Mouse (Mus musculus) midbrain, embryonic 16.5 days (tissue): ENCODE results near the gene Ell2. TPM values are rescaled to one million over a fixed set of nuclear protein-coding genes. Genes with fewer than 3 reads are reported as not detected.

Experiments used
- ATAC-seq: fragments of 200-750 bp; cut with Nextera tagmentation; 2 replicates; pipeline ENCODE4 v1.8.0; 2017; ENCODE audit warnings: moderate TSS enrichment
- H3K27ac ChIP-seq: fragments of 300-500 bp; sonication (generic); 2 replicates; pipeline ENCODE4 v1.5.1; 2014; ENCODE audit warnings: mild to moderate bottlenecking, low read length, mixed read lengths
- H3K27me3 ChIP-seq: fragments of 300-500 bp; sonication (generic); 2 replicates; pipeline ENCODE4 v1.6.1; 2014; ENCODE audit warnings: low read depth, low read length, mixed read lengths; ENCODE audit not compliant: control insufficient read depth, insufficient read depth
- H3K36me3 ChIP-seq: fragments of 300-500 bp; sonication (generic); 2 replicates; pipeline ENCODE4 v1.6.1; 2014; ENCODE audit warnings: mild to moderate bottlenecking, low read length, moderate library complexity, mixed read lengths; ENCODE audit not compliant: control insufficient read depth, insufficient read depth
- H3K4me1 ChIP-seq: fragments of 300-500 bp; sonication (generic); 2 replicates; pipeline ENCODE4 v1.6.1; 2014; ENCODE audit warnings: mild to moderate bottlenecking, low read length, mixed read lengths; ENCODE audit not compliant: control insufficient read depth, insufficient read depth
- H3K4me2 ChIP-seq: fragments of 300-500 bp; sonication (generic); 2 replicates; pipeline ENCODE4 v1.6.1; 2014; ENCODE audit warnings: mild to moderate bottlenecking, low read length, mixed read lengths
- H3K4me3 ChIP-seq: fragments of 300-500 bp; sonication (generic); 2 replicates; pipeline ENCODE4 v1.5.1; 2014; ENCODE audit warnings: low read depth, mild to moderate bottlenecking, low read length, moderate library complexity, mixed read lengths
- H3K9ac ChIP-seq: fragments of 300-500 bp; sonication (generic); 2 replicates; pipeline ENCODE4 v1.6.1; 2014; ENCODE audit warnings: low read depth, low read length, mixed read lengths
- H3K9me3 ChIP-seq: fragments of 300-500 bp; sonication (generic); replicated peaks from 2 replicates; pipeline ENCODE4 v1.6.1; 2014; ENCODE audit warnings: mild to moderate bottlenecking, low read length, mixed read lengths; ENCODE audit not compliant: control insufficient read depth, poor library complexity, severe bottlenecking
- whole genome bisulfite sequencing: fragments of 180-500 bp; shearing (Covaris S2); extraction: QIAGEN DNeasy Blood & Tissue Kit; methylation state at CpG from one replicate; pipeline ENCODE4 v1.1.7; 2014; 5-methylcytosine and 5-hydroxymethylcytosine counted together
- polyA plus RNA-seq: library from polyadenylated mRNA; unstranded; fragments of >200 nt; fragmentation: Nextera tagmentation; extraction: Ambion mirVana; gene quantifications from 2 replicates; pipeline ENCODE4 v1.2.1, GENCODE M21; 2015

Ell2 gene
- polyA plus RNA-seq, 1 experiment from 2014 or later, result 1.6 TPM

DNA sequence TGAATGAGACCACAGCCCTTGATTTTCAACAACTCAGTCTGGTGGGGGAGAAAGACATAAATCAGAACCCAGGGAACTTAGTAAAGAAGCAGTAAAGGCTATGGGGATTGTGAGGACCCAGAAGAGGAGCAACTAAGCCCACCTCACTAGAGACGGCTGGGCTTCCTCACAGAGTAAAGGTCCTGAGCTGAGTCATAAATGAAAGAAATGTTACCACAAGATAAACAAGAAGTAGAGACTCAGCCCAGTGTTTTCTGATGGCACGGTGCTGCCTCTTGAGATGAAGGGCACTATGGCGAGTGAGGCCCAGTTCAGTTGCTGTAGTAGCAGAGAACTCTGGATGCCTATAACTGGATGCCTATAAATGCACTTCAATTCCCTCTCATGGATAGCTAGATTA, 32.4 kb downstream of the Ell2 start:
- Histone ChIP-seq H3K9ac (no peak overlapping the region), H3K4me2 (no peak overlapping the region), H3K27ac (no peak overlapping the region), H3K4me3 (no peak overlapping the region), H3K9me3 (no peaks in the 10 kb centered on the region), H3K27me3 (no peaks in the 10 kb centered on the region), H3K4me1 (no peaks in the 10 kb centered on the region), H3K36me3 (no peaks in the 10 kb centered on the region)
- WGBS, result 82% methylated on average over 3 of the region's 3 CpGs
- no peak for ATAC-seq

DNA sequence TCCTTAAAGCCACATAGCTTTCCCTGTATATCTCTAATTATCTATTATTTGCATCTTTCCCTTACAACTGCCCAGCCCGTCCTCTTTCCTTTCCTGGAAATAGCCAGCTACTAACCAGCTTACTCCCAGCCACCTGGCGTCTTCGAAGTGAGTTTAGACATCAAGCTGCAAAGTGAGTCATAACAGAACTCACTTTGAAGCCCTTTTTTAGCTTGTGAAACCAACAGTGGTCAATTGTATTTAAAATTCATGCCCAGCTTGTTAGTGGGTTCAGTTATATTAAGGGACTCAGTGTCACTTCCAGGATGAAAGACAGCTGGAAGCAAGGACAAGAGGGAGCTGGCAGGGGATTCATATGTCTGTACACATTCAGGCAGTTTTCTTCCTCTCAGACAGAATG, 33.5 kb downstream of the Ell2 start:
- Histone ChIP-seq H3K9me3 (no peaks in the 10 kb centered on the region), H3K36me3 (no peaks in the 10 kb centered on the region), H3K4me3 (no peak overlapping the region), H3K4me1 (no peaks in the 10 kb centered on the region), H3K27me3 (no peaks in the 10 kb centered on the region), H3K4me2 (no peak overlapping the region), H3K27ac (no peak overlapping the region), H3K9ac (no peak overlapping the region)
- WGBS, result 79% methylated on average over 3 of the region's 3 CpGs
- no peak for ATAC-seq

DNA sequence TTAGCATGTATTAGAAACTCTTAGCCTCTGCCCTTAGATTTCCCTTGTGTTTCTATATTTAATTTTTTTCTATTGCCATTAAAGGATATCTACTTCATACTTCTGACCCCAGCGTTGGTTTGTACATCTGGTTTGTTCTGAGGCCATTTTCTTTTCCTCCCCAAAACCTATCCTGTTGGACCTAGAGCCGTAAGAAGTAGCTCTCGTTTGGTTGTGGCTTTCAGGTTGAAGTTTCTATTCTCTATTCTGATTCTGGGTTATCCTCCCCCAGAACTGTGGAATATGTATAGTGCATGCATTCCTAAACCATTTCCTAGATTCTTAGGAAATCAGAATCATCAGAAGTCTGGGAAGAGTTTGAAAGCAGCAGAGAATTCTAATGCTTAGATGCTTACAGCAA, 34.6 kb downstream of the Ell2 start:
- no peak overlapping the region for H3K27ac ChIP-seq
- no peak overlapping the region for H3K4me3 ChIP-seq
- H3K4me1 ChIP-seq, result no peaks in the 10 kb centered on the region
- no peaks in the 10 kb centered on the region for H3K9me3 ChIP-seq
- 93% methylated on average over 3 of the region's 3 CpGs for WGBS
- H3K4me2 ChIP-seq, result no peak overlapping the region
- ATAC-seq, result no peak
- no peak overlapping the region for H3K9ac ChIP-seq
- no peaks in the 10 kb centered on the region for H3K36me3 ChIP-seq
- no peaks in the 10 kb centered on the region for H3K27me3 ChIP-seq

- Histone ChIP-seq H3K27me3 (no peaks in the 10 kb centered on the region), H3K4me2 (no peak overlapping the region), H3K27ac (no peak overlapping the region), H3K4me1 (no peaks in the 10 kb centered on the region), H3K9me3 (no peaks in the 10 kb centered on the region), H3K9ac (no peak overlapping the region), H3K36me3 (no peaks in the 10 kb centered on the region), H3K4me3 (no peak overlapping the region)
- no peak for ATAC-seq
- 88% methylated on average over 12 of the region's 12 CpGs for WGBS
Observed at GRCm38 (mm10) chr13:75741736-75742729, 35.5 kb downstream of the Ell2 start.

DNA sequence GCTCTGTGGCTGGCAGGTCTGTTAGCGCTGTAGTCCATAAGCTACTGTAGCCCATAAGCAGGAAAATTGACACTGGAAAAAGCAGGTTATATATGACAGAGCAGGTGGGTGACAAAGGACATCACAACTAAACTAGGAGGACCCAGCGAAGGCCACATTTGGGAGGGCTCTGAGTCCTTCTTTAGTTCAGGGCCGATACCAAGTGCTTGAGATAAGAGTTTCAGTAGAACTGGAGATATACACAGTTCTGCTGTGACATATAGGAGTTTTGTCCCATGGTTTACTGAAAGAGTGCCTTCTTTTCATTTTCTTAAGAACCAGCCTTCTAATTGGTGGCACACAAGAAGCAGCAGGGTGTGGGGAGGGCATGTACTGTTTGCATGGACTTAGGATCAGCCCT, 36.4 kb downstream of the Ell2 start:
- no peaks in the 10 kb centered on the region for H3K36me3 ChIP-seq
- no peak overlapping the region for H3K9ac ChIP-seq
- H3K9me3 ChIP-seq, result no peaks in the 10 kb centered on the region
- ATAC-seq, result no peak
- H3K4me3 ChIP-seq, result no peak overlapping the region
- H3K27me3 ChIP-seq, result no peaks in the 10 kb centered on the region
- H3K4me2 ChIP-seq, result no peak overlapping the region
- H3K27ac ChIP-seq, result no peak overlapping the region
- no peaks in the 10 kb centered on the region for H3K4me1 ChIP-seq
- 96% methylated on average over 3 of the region's 3 CpGs for WGBS

- WGBS, result 91% methylated on average over 4 of the region's 4 CpGs
- H3K4me2 ChIP-seq, result no peak overlapping the region
- no peaks in the 10 kb centered on the region for H3K36me3 ChIP-seq
- no peak for ATAC-seq
- H3K9me3 ChIP-seq, result no peaks in the 10 kb centered on the region
- H3K9ac ChIP-seq, result no peak overlapping the region
- H3K4me1 ChIP-seq, result no peaks in the 10 kb centered on the region
- H3K4me3 ChIP-seq, result no peak overlapping the region
- no peaks in the 10 kb centered on the region for H3K27me3 ChIP-seq
- H3K27ac ChIP-seq, result no peak overlapping the region
Observed at GRCm38 (mm10) chr13:75744065-75744464, 37.5 kb downstream of the Ell2 start.

- ATAC-seq, result no peak
- H3K36me3 ChIP-seq, result no peaks in the 10 kb centered on the region
- H3K4me2 ChIP-seq, result no peak overlapping the region
- H3K27me3 ChIP-seq, result no peaks in the 10 kb centered on the region
- no peaks in the 10 kb centered on the region for H3K9me3 ChIP-seq
- H3K9ac ChIP-seq, result no peak overlapping the region
- H3K4me1 ChIP-seq, result no peaks in the 10 kb centered on the region
- no peak overlapping the region for H3K27ac ChIP-seq
- H3K4me3 ChIP-seq, result no peak overlapping the region
Observed at GRCm38 (mm10) chr13:75745328-75745727, 38.8 kb downstream of the Ell2 start.

- Histone ChIP-seq H3K9me3 (no peaks in the 10 kb centered on the region), H3K36me3 (no peaks in the 10 kb centered on the region), H3K9ac (no peak overlapping the region), H3K27me3 (no peaks in the 10 kb centered on the region), H3K4me2 (no peak overlapping the region), H3K4me1 (no peaks in the 10 kb centered on the region), H3K27ac (no peak overlapping the region), H3K4me3 (no peak overlapping the region)
- no peak for ATAC-seq
- WGBS, result 95% methylated on average over 3 of the region's 3 CpGs
Observed at GRCm38 (mm10) chr13:75747265-75747664, 40.7 kb downstream of the Ell2 start.

DNA sequence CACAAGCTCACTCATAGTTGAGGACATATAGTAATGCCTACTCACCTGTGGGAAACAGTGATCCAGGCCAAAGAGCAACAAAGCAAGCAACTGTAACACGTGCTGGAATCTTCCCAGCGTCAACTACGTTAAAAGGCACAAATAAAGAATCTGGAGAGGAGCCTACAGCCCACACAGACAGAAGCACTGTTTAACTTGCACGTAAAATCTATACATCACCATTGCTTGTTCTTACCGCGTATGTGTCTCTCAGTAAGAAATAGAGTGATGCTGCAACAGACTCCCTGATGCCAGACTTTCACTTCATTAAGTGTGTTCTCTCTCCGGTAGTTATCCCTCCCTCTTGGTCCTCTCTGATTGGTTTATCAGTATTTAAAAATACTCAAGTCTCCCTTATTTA, 42.1 kb downstream of the Ell2 start:
- H3K4me1 ChIP-seq, result no peaks in the 10 kb centered on the region
- H3K9ac ChIP-seq, result no peak overlapping the region
- no peak overlapping the region for H3K4me3 ChIP-seq
- no peak for ATAC-seq
- H3K36me3 ChIP-seq, result no peaks in the 10 kb centered on the region
- no peaks in the 10 kb centered on the region for H3K9me3 ChIP-seq
- no peaks in the 10 kb centered on the region for H3K27me3 ChIP-seq
- 94% methylated on average over 7 of the region's 7 CpGs for WGBS
- no peak overlapping the region for H3K4me2 ChIP-seq
- no peak overlapping the region for H3K27ac ChIP-seq
